Mouse (Mus musculus) liver, embryonic 15.5 days (tissue): ENCODE measurements at regions not wholly inside any gene's neighbourhood (a gene's known extent, or its start where the extent isn't known, plus 50 kb on each side); places are given as distances from the start of the nearest gene placed in this dataset.

ENCODE experiments used
- ATAC-seq: fragments of 200-750 bp; cut with Nextera tagmentation; 2 replicates; pipeline ENCODE4 v1.8.0; 2017; ENCODE audit warnings: moderate number of reproducible peaks, mild to moderate bottlenecking, moderate library complexity; ENCODE audit not compliant: insufficient read depth
- H3K27ac ChIP-seq: fragments of 300-500 bp; sonication (generic); replicated peaks from 2 replicates; pipeline ENCODE4 v1.5.1; 2015; ENCODE audit warnings: mild to moderate bottlenecking, inconsistent platforms
- H3K27me3 ChIP-seq: fragments of 300-500 bp; sonication (generic); 2 replicates; pipeline ENCODE4 v1.6.1; 2015; ENCODE audit warnings: mild to moderate bottlenecking, inconsistent platforms
- H3K36me3 ChIP-seq: fragments of 300-500 bp; sonication (generic); replicated peaks from 2 replicates; pipeline ENCODE4 v1.6.1; 2015; ENCODE audit warnings: moderate library complexity, mild to moderate bottlenecking, inconsistent platforms
- H3K4me1 ChIP-seq: fragments of 300-500 bp; sonication (generic); replicated peaks from 2 replicates; pipeline ENCODE4 v1.6.1; 2015; ENCODE audit warnings: inconsistent platforms
- H3K4me2 ChIP-seq: fragments of 300-500 bp; sonication (generic); 2 replicates; pipeline ENCODE4 v1.6.1; 2015; ENCODE audit warnings: moderate library complexity, mild to moderate bottlenecking, inconsistent platforms
- H3K4me3 ChIP-seq: fragments of 300-500 bp; sonication (generic); replicated peaks from 2 replicates; pipeline ENCODE4 v1.5.1; 2015; ENCODE audit warnings: mild to moderate bottlenecking, inconsistent platforms
- H3K9ac ChIP-seq: fragments of 300-500 bp; sonication (generic); 2 replicates; pipeline ENCODE4 v1.6.1; 2015; ENCODE audit warnings: moderate library complexity, mild to moderate bottlenecking, inconsistent platforms
- H3K9me3 ChIP-seq: fragments of 300-500 bp; sonication (generic); replicated peaks from 2 replicates; pipeline ENCODE4 v1.6.1; 2016; ENCODE audit warnings: inconsistent platforms
- WGBS: fragments of 180-500 bp; shearing (Covaris S2); methylation state at CpG from one replicate; pipeline ENCODE4 v1.1.7; 2015; ENCODE audit warnings: mixed read lengths; ENCODE audit not compliant: insufficient replicate concordance; 5-methylcytosine and 5-hydroxymethylcytosine counted together

DNA sequence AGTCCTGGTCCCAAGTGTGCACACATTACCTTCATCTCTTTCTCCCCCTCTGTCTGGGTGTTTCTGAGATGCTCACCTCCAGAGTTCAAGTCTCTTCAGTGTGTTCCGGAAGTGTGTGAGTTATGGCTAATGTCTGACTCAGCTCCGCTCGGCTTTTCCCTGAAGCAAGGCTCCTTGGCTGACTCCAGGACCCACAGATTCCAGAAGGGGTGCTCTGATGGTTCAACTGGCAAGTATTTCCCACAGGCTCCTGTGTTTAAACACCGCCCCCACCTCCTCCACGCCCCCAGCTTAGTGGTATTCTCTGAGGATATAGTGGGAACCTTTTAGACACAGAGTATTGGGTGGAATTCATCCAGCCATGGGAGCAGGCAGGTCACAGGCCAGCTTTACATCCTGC lies 441.8 kb upstream of the Tbx3 start:
- no peaks in the 10 kb centered on the region for H3K9me3 ChIP-seq
- no peaks in the 10 kb centered on the region for H3K4me1 ChIP-seq
- H3K36me3 ChIP-seq: no peaks in the 10 kb centered on the region
- H3K27me3 ChIP-seq: no peaks in the 10 kb centered on the region
- 67% methylated on average over 5 of the region's 5 CpGs for WGBS
- no peak overlapping the region for H3K9ac ChIP-seq
- no peak overlapping the region for H3K27ac ChIP-seq
- H3K4me3 ChIP-seq: no peak overlapping the region
- H3K4me2 ChIP-seq: no peak overlapping the region
- no peak for ATAC-seq

DNA sequence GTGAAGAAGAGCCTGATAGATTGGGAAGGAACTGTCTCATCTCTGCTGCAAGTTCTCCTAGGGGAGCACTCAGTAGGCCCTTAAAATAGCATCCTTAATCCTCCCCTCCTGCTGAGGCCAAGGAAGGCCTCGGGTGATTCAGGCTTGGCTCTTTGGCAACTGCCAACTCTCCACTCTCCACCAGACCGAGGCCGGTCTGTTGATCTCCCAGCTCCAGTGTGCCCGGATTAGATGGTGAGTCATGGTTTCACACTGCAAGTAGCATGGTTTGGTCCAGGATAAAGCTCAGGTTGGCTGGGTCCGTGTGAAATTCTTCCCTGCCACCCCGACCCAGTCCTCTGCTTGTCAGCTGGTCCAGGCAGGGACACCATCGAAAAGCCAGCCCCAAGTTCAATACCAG lies 437.5 kb upstream of the Tbx3 start:
- Histone ChIP-seq H3K27me3 (no peaks in the 10 kb centered on the region), H3K4me3 (no peak overlapping the region), H3K9ac (no peak overlapping the region), H3K36me3 (no peaks in the 10 kb centered on the region), H3K9me3 (no peaks in the 10 kb centered on the region), H3K4me1 (no peaks in the 10 kb centered on the region), H3K4me2 (no peak overlapping the region), H3K27ac (no peak overlapping the region)
- ATAC-seq: no peak
- WGBS: 53% methylated on average over 7 of the region's 7 CpGs

DNA sequence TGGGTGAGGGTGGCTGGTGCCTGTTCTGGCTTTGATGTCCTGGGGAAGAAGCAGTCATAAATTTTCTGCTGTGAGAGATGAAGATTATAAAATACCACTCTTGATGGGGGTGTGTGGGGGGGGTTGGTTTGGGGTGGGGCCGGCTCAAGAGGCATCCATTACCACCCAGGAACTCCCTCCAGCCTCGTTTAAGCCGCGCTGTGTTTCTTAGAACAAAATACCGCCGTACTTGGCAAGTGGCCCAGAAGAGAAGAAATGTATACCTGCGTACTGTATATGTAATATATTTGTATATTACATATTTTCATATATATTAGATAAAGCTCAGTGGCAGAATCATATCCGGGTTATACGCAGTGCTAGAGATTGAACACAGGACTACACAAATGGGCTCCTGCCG lies 434.6 kb upstream of the Tbx3 start:
- Histone ChIP-seq H3K4me1 (no peaks in the 10 kb centered on the region), H3K36me3 (no peaks in the 10 kb centered on the region)
- WGBS: 73% methylated on average over 10 of the region's 10 CpGs

DNA sequence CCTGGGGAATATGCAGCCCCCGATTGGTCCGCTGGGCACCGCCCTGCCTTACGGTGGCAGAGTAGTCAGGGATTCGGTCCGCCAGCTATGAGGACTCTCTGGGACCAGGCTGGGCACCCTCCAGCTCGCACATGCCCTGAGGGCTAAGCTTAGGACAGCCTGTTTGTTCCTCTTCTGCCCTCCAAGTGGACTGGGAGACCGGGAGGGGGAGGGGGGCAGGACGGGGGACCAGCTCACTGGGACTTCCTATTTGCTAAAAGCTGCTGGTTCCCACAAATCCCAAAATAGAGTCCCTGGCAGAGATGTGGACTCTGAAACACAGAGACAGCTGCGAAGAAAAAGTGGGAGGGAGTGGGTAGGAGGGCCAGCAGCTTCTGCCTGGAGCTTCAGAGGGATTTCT lies 423.6 kb upstream of the Tbx3 start:
- Histone ChIP-seq H3K4me2 (no peak overlapping the region), H3K36me3 (no peaks in the 10 kb centered on the region), H3K4me3 (no peak overlapping the region), H3K9ac (no peak overlapping the region), H3K27ac (no peak overlapping the region), H3K9me3 (no peaks in the 10 kb centered on the region), H3K27me3 (no peaks in the 10 kb centered on the region), H3K4me1 (no peaks in the 10 kb centered on the region)
- no peak for ATAC-seq
- 48% methylated on average over 10 of the region's 10 CpGs for WGBS

More for the DNA sequence above, 434.6 kb upstream of the Tbx3 start:
- no peak overlapping the region for H3K9ac ChIP-seq
- ATAC-seq: no peak
- H3K4me3 ChIP-seq: no peak overlapping the region
- H3K4me2 ChIP-seq: no peak overlapping the region
- H3K9me3 ChIP-seq: no peaks in the 10 kb centered on the region
- H3K27ac ChIP-seq: no peak overlapping the region
- no peaks in the 10 kb centered on the region for H3K27me3 ChIP-seq

DNA sequence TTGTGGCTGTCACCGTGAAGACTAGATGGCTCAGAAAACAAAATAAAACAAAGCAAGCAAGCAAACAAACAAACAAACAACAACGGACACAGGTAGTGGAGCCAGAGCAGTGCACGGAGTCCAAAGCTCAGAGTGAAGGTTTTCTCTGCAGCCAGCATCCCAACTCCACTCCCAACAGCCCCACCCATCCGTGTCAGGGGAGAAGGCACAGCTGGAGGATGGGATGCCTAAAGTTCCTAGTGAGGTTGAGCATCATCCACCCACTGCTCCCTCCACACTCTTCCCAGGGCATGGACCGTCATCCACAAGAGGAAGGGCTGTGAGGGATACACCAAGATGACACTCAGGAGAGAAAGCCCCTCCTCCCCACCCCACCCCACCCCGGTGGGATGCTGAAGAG lies 421.8 kb upstream of the Tbx3 start:
- no peak overlapping the region for H3K4me2 ChIP-seq

DNA sequence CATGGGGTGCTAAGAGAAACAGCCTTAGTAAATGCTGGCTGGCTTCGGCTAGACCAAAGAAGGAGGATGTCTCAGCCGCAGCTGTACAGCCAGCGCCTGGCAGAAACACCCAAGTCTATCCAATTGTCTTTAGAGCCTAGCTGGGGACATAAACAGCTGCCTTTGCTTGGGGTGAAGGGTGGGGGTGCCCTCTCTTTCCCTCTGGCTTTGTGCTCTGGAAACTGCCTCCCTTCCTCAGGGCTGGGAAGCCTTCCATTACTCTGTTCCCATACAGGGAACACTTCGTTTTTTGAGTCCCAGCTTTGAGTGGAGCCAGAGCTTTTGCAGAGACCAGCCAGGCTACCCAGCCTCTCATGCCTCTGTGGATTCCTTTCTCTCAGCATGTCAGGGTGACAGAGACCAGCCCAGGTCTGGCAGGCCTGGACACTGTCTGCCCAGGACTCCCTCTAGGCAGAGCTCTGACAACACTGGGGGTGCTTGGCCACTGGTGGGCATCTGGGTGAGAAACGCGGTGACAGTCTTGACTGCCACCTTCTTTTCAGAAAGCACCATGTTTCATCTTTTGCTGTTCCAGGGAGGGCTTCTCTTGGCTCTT lies 421.2 kb upstream of the Tbx3 start:
- Histone ChIP-seq H3K9ac (no peak overlapping the region), H3K4me2 (no peak overlapping the region), H3K27me3 (no peaks in the 10 kb centered on the region), H3K4me3 (no peak overlapping the region), H3K27ac (no peak overlapping the region), H3K4me1 (no peaks in the 10 kb centered on the region), H3K36me3 (no peaks in the 10 kb centered on the region), H3K9me3 (no peaks in the 10 kb centered on the region)
- no peak for ATAC-seq
- WGBS: 41% methylated on average over 6 of the region's 6 CpGs

More for the DNA sequence above, 421.8 kb upstream of the Tbx3 start:
- ATAC-seq: no peak
- Histone ChIP-seq H3K36me3 (no peaks in the 10 kb centered on the region), H3K9ac (no peak overlapping the region), H3K27ac (no peak overlapping the region), H3K9me3 (no peaks in the 10 kb centered on the region), H3K27me3 (no peaks in the 10 kb centered on the region), H3K4me1 (no peaks in the 10 kb centered on the region), H3K4me3 (no peak overlapping the region)
- WGBS: 46% methylated on average over 6 of the region's 6 CpGs

DNA sequence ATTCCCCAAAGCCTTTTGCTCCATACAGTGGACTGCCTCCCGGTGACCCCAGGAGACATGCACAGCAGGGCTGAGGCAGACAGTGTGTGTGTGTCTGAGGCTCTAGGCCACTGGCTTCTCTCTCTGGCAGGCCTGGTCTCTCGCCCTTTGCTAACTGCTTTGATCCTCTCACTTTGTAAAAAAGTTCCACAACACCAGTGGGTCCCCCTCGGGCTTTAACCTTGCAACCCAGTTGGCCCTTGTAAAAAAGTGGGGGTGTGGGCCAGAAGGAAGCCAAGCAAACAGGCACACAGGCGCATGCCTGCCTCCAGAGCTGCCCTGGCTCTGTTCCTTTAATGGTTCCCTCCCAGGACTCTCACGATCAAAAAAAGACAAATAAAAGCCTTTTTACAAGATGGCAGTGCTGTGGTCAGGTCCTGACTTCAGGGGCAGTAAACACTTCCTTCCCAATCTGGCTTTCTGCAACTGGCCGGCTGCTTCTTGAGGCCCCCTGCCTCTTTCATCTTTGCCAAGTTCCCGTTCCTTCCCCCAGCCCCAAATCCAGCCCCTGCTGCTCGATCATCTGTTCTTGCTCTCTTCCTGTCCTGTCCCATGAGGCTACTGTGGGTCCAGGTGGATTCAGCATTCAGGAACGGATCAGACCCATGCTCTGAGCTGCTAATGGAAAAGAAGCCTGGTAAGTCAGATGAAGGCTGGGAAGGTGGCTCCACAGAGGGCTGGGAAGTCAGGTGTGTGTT lies 419.0 kb upstream of the Tbx3 start:
- Histone ChIP-seq H3K4me1 (no peaks in the 10 kb centered on the region), H3K27ac (no peak overlapping the region), H3K27me3 (no peaks in the 10 kb centered on the region), H3K9me3 (no peaks in the 10 kb centered on the region), H3K4me2 (no peak overlapping the region), H3K9ac (no peak overlapping the region), H3K36me3 (no peaks in the 10 kb centered on the region), H3K4me3 (no peak overlapping the region)
- no peak for ATAC-seq
- 29% methylated on average over 9 of the region's 9 CpGs for WGBS

DNA sequence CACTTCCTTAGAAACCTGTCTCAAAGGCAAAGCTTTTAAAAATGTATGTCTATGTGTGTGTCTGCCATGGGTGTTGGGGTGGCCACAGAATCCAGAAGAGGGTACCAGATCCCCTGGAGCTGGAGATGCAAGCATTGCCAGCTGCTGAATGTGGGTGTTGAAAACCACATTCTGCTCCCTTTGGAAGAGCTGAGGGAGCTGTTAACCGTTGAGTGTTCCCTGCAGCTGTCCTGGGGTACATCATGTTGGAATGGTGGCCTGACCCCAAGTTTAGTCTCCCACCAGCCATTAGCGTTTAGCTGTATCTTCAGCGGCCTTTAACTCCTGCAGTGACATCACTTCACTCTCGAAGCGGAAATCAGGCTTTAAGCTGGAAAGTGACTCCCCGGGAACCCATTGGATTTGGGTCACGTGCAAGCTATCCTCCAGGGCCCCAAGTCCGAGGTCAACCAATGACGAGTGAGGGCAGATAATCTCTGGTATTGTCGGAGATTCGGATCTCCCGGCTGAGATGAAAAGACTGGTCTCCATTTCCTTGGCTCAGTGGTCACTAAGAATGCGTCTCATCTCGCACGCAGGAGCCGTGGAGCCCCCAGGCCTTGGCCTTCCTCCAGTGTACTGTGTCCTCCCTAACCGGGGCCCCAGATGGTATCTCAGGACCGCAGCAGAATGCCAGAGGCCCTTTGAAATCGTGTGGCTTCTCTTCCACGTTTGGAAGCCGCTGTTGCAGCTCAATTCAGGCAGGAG lies 412.9 kb upstream of the Tbx3 start:
- no peaks in the 10 kb centered on the region for H3K9me3 ChIP-seq
- no peak for ATAC-seq
- H3K27me3 ChIP-seq: no peaks in the 10 kb centered on the region
- H3K36me3 ChIP-seq: no peaks in the 10 kb centered on the region
- H3K27ac ChIP-seq: no peak overlapping the region
- H3K4me3 ChIP-seq: no peak overlapping the region
- H3K4me2 ChIP-seq: no peak overlapping the region
- no peaks in the 10 kb centered on the region for H3K4me1 ChIP-seq
- H3K9ac ChIP-seq: no peak overlapping the region
- WGBS: 57% methylated on average over 21 of the region's 21 CpGs

DNA sequence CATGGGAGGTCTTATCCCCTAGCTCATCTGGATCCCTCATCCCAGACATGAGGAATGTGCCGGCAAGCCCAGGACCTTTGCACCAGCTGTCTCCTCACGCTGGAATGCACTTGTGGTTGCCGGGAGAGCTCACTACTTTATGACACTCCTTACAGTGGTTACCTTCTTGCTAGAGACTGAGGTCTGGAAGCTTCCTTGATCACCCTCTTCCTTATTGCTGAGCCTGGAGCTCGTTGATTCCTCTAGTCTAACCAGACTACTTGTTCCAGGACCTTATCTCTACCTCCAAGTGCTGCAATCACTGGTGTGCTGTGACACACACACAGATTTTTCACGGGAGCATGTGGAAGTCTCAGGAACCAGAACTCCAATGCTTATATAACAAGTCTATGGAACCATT lies 411.6 kb upstream of the Tbx3 start:
- Histone ChIP-seq H3K4me1 (no peaks in the 10 kb centered on the region), H3K9me3 (no peaks in the 10 kb centered on the region), H3K4me2 (no peak overlapping the region), H3K36me3 (no peaks in the 10 kb centered on the region), H3K9ac (no peak overlapping the region), H3K27me3 (no peaks in the 10 kb centered on the region), H3K4me3 (no peak overlapping the region), H3K27ac (no peak overlapping the region)
- ATAC-seq: no peak
- WGBS: 53% methylated on average over 5 of the region's 5 CpGs

DNA sequence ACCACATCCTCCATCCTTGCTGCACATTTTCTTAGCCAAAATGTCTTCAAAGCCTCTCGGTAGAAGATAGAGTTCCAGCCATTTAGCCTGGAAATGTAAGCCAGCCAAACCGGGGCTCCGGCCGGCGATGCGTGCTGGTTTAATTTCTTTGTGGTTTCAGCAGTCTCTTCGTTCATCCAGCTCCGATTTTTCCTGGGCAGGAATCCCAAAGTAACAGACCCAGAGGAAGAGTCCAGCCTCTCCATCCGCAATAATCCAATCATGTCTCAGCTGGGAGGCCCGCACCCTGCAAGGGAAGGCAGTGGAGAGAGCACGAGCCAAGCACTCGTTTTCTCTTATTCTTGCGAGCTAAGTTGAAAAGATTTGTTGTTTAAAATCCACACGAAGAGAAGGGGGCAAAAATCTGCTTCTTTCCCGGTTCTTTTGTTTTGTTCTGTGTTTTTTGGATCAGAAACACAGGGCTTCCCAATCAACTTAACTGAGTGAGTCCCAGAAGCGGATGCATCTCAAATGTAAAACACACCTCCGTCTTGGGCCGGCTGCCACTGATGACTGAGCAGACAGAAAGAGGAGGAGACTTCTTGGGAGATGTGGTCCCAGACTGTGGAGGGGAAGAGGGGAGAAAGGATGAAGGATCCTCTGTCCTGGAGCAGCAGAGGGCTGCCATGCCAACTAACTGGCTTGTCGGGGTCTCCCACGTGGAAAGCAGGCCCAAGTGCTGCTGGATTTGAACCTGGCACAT lies 405.1 kb upstream of the Tbx3 start:
- Histone ChIP-seq H3K4me3 (no peak overlapping the region), H3K9ac (no peak overlapping the region), H3K27me3 (no peaks in the 10 kb centered on the region), H3K4me1 (no peaks in the 10 kb centered on the region), H3K27ac (no peak overlapping the region), H3K4me2 (no peak overlapping the region), H3K9me3 (no peaks in the 10 kb centered on the region), H3K36me3 (no peaks in the 10 kb centered on the region)
- no peak for ATAC-seq
- 71% methylated on average over 20 of the region's 20 CpGs for WGBS

DNA sequence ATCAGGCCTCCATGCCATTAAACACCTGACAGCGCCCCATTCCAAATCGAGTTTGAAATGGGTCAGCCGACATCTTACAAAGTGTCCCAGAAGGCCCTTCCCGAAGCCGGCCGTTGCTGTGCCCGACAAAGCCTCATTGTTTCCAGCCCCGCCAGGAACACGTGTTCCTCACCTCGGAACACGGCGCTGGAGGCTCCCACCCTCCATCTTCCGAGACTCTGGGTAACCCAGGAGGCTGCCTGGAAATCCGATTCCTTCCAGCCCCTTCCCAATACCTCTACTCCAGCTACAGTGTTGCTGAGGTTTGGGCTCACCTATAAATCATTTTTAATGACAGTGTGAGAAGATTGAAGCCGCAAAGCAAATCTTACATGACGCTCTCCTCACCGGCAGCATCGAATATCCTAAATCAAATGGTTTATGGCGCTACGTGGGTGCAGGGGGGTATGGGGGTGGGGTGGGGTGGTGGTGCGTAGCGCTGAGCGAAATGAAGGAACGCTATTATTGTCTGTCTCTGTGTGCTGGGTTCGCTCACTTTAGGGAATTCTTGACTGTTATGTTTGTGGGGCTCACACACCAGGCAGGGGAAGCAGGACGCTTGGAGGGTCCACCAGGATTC lies 399.1 kb upstream of the Tbx3 start:
- H3K9ac ChIP-seq: no peak overlapping the region
- H3K4me1 ChIP-seq: no peaks in the 10 kb centered on the region
- no peaks in the 10 kb centered on the region for H3K36me3 ChIP-seq
- H3K27me3 ChIP-seq: no peaks in the 10 kb centered on the region
- H3K4me2 ChIP-seq: no peak overlapping the region
- no peak overlapping the region for H3K4me3 ChIP-seq
- no peak overlapping the region for H3K27ac ChIP-seq
- ATAC-seq: no peak
- 71% methylated on average over 26 of the region's 26 CpGs for WGBS
- no peaks in the 10 kb centered on the region for H3K9me3 ChIP-seq
